Mouse (Mus musculus) adrenal gland, adult 18-20 months (tissue): ENCODE results near the gene Flt3l. TPM values are rescaled to one million over a fixed set of nuclear protein-coding genes. Genes with fewer than 3 reads are reported as not detected.

Experiments used
- microRNA-seq, 2 experiments: library from miRNA; unstranded; fragments of <30 nt; microRNA quantifications; one replicate each; pipeline ENCODE4 v1.2.0; 2021; ENCODE audit warnings: borderline number of aligned reads in 2 of 2
- total RNA-seq, 2 experiments: library from RNA; stranded (reverse); gene quantifications; 1 replicate in 1 of 2; 2 replicates in 1 of 2; pipeline ENCODE4 v1.2.3; 2021

Flt3l gene
- total RNA-seq, 2 experiments from 2014 or later: 20.6 to 26.8 TPM

Small RNAs within 50 kb of the gene (microRNA-seq; reads per million reads assigned to microRNA genes)
- gene Mir150: 654 to 1,330 reads per million in 2 experiments
- gene Mir5121: 69.5 to 90.6 reads per million in 2 experiments
- 0 reads per million in 2 experiments for gene Mir7055

Other genes starting within 250 kb of the Flt3l start
- 10 to 100 TPM; 75.2 to 90.9 TPM for gene Med25, start 243.7 kb downstream of the Flt3l start, total RNA-seq
- 10 to 100 TPM; 24.1 to 28.3 TPM for gene Fuz, start 240.4 kb downstream of the Flt3l start, total RNA-seq
- 10 to 100 TPM; 81.7 to 97.4 TPM for gene Ap2a1, start 206.9 kb downstream of the Flt3l start, total RNA-seq
- gene Tsks, start 193.2 kb downstream of the Flt3l start, total RNA-seq: not detected
- 10 to 100 TPM in 1 of 2 experiments, 1 to 10 TPM in 1; 9.3 to 12.8 TPM for gene Cpt1c, start 161.6 kb downstream of the Flt3l start, total RNA-seq
- gene Prmt1, start 149.9 kb downstream of the Flt3l start, total RNA-seq: 100 to 1,000 TPM; 203 to 216 TPM
- 100 to 1,000 TPM; 128 to 131 TPM for gene Irf3, start 138.8 kb downstream of the Flt3l start, total RNA-seq
- 10 to 100 TPM; 13.9 to 14.2 TPM for gene Bcl2l12, start 137.7 kb downstream of the Flt3l start, total RNA-seq
- 10 to 100 TPM; 75.1 to 85.9 TPM for gene Scaf1, start 120.1 kb downstream of the Flt3l start, total RNA-seq
- gene Rras, start 118.5 kb downstream of the Flt3l start, total RNA-seq: 100 to 1,000 TPM in 1 of 2 experiments, 10 to 100 TPM in 1; 86.9 to 106 TPM
- 10 to 100 TPM; 30.8 to 45.3 TPM for gene Prr12, start 83.6 kb downstream of the Flt3l start, total RNA-seq
- gene Nosip, start 74.0 kb downstream of the Flt3l start, total RNA-seq: 10 to 100 TPM; 44.3 to 46.8 TPM
- 10 to 100 TPM; 14.9 to 28.3 TPM for gene Prrg2, start 73.8 kb downstream of the Flt3l start, total RNA-seq
- gene Rcn3, start 44.2 kb downstream of the Flt3l start, total RNA-seq: 10 to 100 TPM; 32.0 to 36.4 TPM
- gene Fcgrt, start 32.6 kb downstream of the Flt3l start, total RNA-seq: 100 to 1,000 TPM; 111 to 137 TPM
- 1,000 to 10,000 TPM; 1,173 to 1,310 TPM for gene Rps11, start 12.0 kb downstream of the Flt3l start, total RNA-seq
- 1,000 to 10,000 TPM; 1,445 to 1,619 TPM for gene Rpl13a, start 7.7 kb downstream of the Flt3l start, total RNA-seq
- gene Gm45713, start 201 bp downstream of the Flt3l start, total RNA-seq: not detected
- 10 to 100 TPM; 57.3 to 58.6 TPM for gene Pih1d1, start 17.9 kb upstream of the Flt3l start, total RNA-seq
- 10 to 100 TPM; 58.4 to 68.5 TPM for gene Aldh16a1, start 18.2 kb upstream of the Flt3l start, total RNA-seq
- under 1 TPM; 0.19 to 0.23 TPM for gene Slc17a7, start 27.5 kb upstream of the Flt3l start, total RNA-seq
- gene Gfy, start 43.1 kb upstream of the Flt3l start, total RNA-seq: not detected
- not detected for gene Pth2, start 44.6 kb upstream of the Flt3l start, total RNA-seq
- gene Ccdc155, start 68.5 kb upstream of the Flt3l start, total RNA-seq: under 1 TPM in 1 of 2 experiments, not detected in 1; 0.29 TPM
- not detected for gene Dkkl1, start 75.7 kb upstream of the Flt3l start, total RNA-seq
- 10 to 100 TPM in 1 of 2 experiments, 1 to 10 TPM in 1; 8.5 to 11.7 TPM for gene Tead2, start 79.3 kb upstream of the Flt3l start, total RNA-seq
- gene Cd37, start 102.7 kb upstream of the Flt3l start, total RNA-seq: 1 to 10 TPM; 4.0 to 7.4 TPM
- not detected for gene Slc6a16, start 104.7 kb upstream of the Flt3l start, total RNA-seq
- under 1 TPM in 1 of 2 experiments, not detected in 1; 0.19 TPM for gene Slc6a21, start 141.1 kb upstream of the Flt3l start, total RNA-seq
- 10 to 100 TPM in 1 of 2 experiments, 1 to 10 TPM in 1; 7.8 to 11.0 TPM for gene Trpm4, start 197.3 kb upstream of the Flt3l start, total RNA-seq
- under 1 TPM; 0.17 to 0.83 TPM for gene Hrc, start 198.9 kb upstream of the Flt3l start, total RNA-seq
- gene Ppfia3, start 230.6 kb upstream of the Flt3l start, total RNA-seq: 1 to 10 TPM; 1.7 to 3.2 TPM
- gene Lin7b, start 234.2 kb upstream of the Flt3l start, total RNA-seq: 1 to 10 TPM; 1.3 to 1.7 TPM